ENCODE assay signal across 10 mouse cellular contexts in genomic region chr6:145346789-145347557, GRCm38 (mm10).
DNase-seq lines count a peak whose midpoint lies in the region; ATAC-seq lines count a peak whose summit lies in the region.
"Had no signal": no experiment of that assay in that cellular context is flagged by ENCODE, and none has a peak within 500 bp of the region (broad histone marks: within the 10 kb centered on the region; RNA-seq: fewer than 3 reads in every experiment).

No protein-coding gene starts in this region.

- DNase-seq in hindbrain, embryonic 14.5 days (ENCODE audit: low spot score): no peak
- DNase-seq in adrenal gland, postnatal 14 days: peak; percentile 79
- peak; percentile 84 to 91 for DNase-seq in cerebellum, postnatal 25 days
- no peak for DNase-seq in left cerebral cortex, postnatal 25 days (ENCODE audit: low spot score in 2 of 2)
- no peak for DNase-seq in layer of hippocampus, adult 9-10 months (ENCODE audit: low spot score)

- no peak overlapping the region for H3K27ac ChIP-seq in hindbrain, embryonic 15.5 days (replicated peaks)
- H3K27ac ChIP-seq in hindbrain, embryonic 14.5 days: no peak overlapping the region
- H3K27ac ChIP-seq in liver, embryonic 12.5 days: peak overlapping the region; percentile 37; the same call in 1 of the 2 replicates
- H3K27ac ChIP-seq: heart, embryonic 10.5 days; neural tube, embryonic 15.5 days had no signal

- no peak overlapping the region for H3K4me3 ChIP-seq in hindbrain, embryonic 15.5 days
- H3K4me3 ChIP-seq in hindbrain, embryonic 14.5 days (replicated peaks; ENCODE audit: low read length): no peak overlapping the region
- H3K4me3 ChIP-seq in liver, embryonic 12.5 days: no peak overlapping the region
- H3K4me3 ChIP-seq: heart, embryonic 10.5 days; neural tube, embryonic 15.5 days had no signal

- 60% methylated on average over 11 of the region's 11 CpGs for WGBS in hindbrain, embryonic 15.5 days
- WGBS in hindbrain, embryonic 14.5 days: 73% methylated on average over 11 of the region's 11 CpGs
- 69% methylated on average over 11 of the region's 11 CpGs for WGBS in liver, embryonic 12.5 days (ENCODE audit: insufficient replicate concordance)

- intact Hi-C loops in left cerebral cortex, postnatal 25 days (cut with DNase I): no loop called here

- H3K36me3 ChIP-seq in hindbrain, embryonic 15.5 days: no peaks in the 10 kb centered on the region
- no peaks in the 10 kb centered on the region for H3K36me3 ChIP-seq in hindbrain, embryonic 14.5 days (replicated peaks; ENCODE audit: control insufficient read depth, insufficient read depth)
- H3K36me3 ChIP-seq in liver, embryonic 12.5 days: no peaks in the 10 kb centered on the region
- H3K36me3 ChIP-seq: heart, embryonic 10.5 days; neural tube, embryonic 15.5 days had no signal

- H3K4me1 ChIP-seq in hindbrain, embryonic 15.5 days (replicated peaks): no peaks in the 10 kb centered on the region
- H3K4me1 ChIP-seq in hindbrain, embryonic 14.5 days (replicated peaks; ENCODE audit: control insufficient read depth, insufficient read depth, low read length): no peaks in the 10 kb centered on the region
- peaks cover 24% of the 10 kb centered on the region for H3K4me1 ChIP-seq in liver, embryonic 12.5 days
- H3K4me1 ChIP-seq: neural tube, embryonic 15.5 days had no signal

- H3K27me3 ChIP-seq in hindbrain, embryonic 15.5 days: no peaks in the 10 kb centered on the region
- no peaks in the 10 kb centered on the region for H3K27me3 ChIP-seq in hindbrain, embryonic 14.5 days (ENCODE audit: control insufficient read depth, insufficient read depth, low read length)
- no peaks in the 10 kb centered on the region for H3K27me3 ChIP-seq in liver, embryonic 12.5 days (replicated peaks)
- H3K27me3 ChIP-seq: neural tube, embryonic 15.5 days had no signal

- 0 out of 2 replicates have a peak, but pooled peaks have one; percentile 19 for ATAC-seq in hindbrain, embryonic 15.5 days (ENCODE audit: low FRiP score, low read depth)
- ATAC-seq in hindbrain, embryonic 14.5 days (ENCODE audit: low FRiP score): no peak
- ATAC-seq in liver, embryonic 12.5 days: peak; percentile 31; the same call in 1 of the 2 replicates
- no peak for ATAC-seq in monocyte, adult 5-6 weeks (replicated peaks; ENCODE audit: insufficient number of reproducible peaks, low FRiP score, low TSS enrichment, poor library complexity, severe bottlenecking)

- H3K4me2 ChIP-seq in hindbrain, embryonic 15.5 days: no peak overlapping the region
- no peak overlapping the region for H3K4me2 ChIP-seq in hindbrain, embryonic 14.5 days (replicated peaks)
- no peak overlapping the region for H3K4me2 ChIP-seq in liver, embryonic 12.5 days
- H3K4me2 ChIP-seq: neural tube, embryonic 15.5 days had no signal

- no peak overlapping the region for H3K9ac ChIP-seq in hindbrain, embryonic 15.5 days
- no peak overlapping the region for H3K9ac ChIP-seq in hindbrain, embryonic 14.5 days
- H3K9ac ChIP-seq in liver, embryonic 12.5 days: no peak overlapping the region
- H3K9ac ChIP-seq: neural tube, embryonic 15.5 days had no signal

- no peaks in the 10 kb centered on the region for H3K9me3 ChIP-seq in hindbrain, embryonic 15.5 days
- no peaks in the 10 kb centered on the region for H3K9me3 ChIP-seq in hindbrain, embryonic 14.5 days (ENCODE audit: control insufficient read depth, low read length)
- H3K9me3 ChIP-seq in liver, embryonic 12.5 days (replicated peaks): no peaks in the 10 kb centered on the region
- H3K9me3 ChIP-seq: heart, embryonic 10.5 days; neural tube, embryonic 15.5 days had no signal

Comparison
In these comparisons a context has a peak if more than half of its experiments do, and no peak if none do; other contexts are left out.
1. ATAC-seq: peak in hindbrain, embryonic 15.5 days (single experiment) and liver, embryonic 12.5 days (single experiment); none in hindbrain, embryonic 14.5 days (single experiment) and monocyte, adult 5-6 weeks (single experiment).
2. DNase-seq: peak in adrenal gland, postnatal 14 days (single experiment) and cerebellum, postnatal 25 days (2 of 2); none in hindbrain, embryonic 14.5 days (single experiment), left cerebral cortex, postnatal 25 days (0 of 2) and layer of hippocampus, adult 9-10 months (single experiment).